Mouse (Mus musculus): Measurements from ENCODE around the gene Ssxb1. TPM values are rescaled to one million over a fixed set of nuclear protein-coding genes. Genes with fewer than 3 reads are reported as not detected.
"Not testable (repeated sequence)": the region's sequence is repeated elsewhere in the genome, so short reads cannot be mapped to it uniquely, and the experiment has no call there.

The Ssxb1 gene
- total RNA-seq (2012; rRNA removed), result not detected in 2 replicates
- polyA plus RNA-seq (2012; ENCODE audit: insufficient read depth in 1 of 2, insufficient read length in 2 of 2, low read depth in 1 of 2, low replicate concordance in 2 of 2, missing spikeins in 1 of 2), result not detected

- H3K4me1 ChIP-seq (ENCODE audit: control insufficient read depth in 1 of 2, insufficient read depth in 2 of 2, low read length in 2 of 2); H3K4me3 ChIP-seq (ENCODE audit: control insufficient read depth in 1 of 2, insufficient read depth in 1 of 2, low read depth in 2 of 2, low read length in 2 of 2); H3K27ac ChIP-seq (ENCODE audit: control insufficient read depth, low read depth, low read length); H3K9me3 ChIP-seq (replicated peaks; ENCODE audit: insufficient read depth, low read length); DNase-seq (ENCODE audit: low read depth, low spot score); H3K27me3 ChIP-seq (ENCODE audit: control insufficient read depth in 1 of 2, insufficient read depth in 2 of 2, low read length in 2 of 2); H3K79me2 ChIP-seq (ENCODE audit: control insufficient read depth, insufficient read depth, low read length, poor library complexity); H3K36me3 ChIP-seq (ENCODE audit: control insufficient read depth in 1 of 2, insufficient read depth in 2 of 2, low read length in 2 of 2); H3K9ac ChIP-seq (ENCODE audit: control insufficient read depth, low read depth, low read length, poor library complexity, severe bottlenecking): not testable (repeated sequence)
Measured at GRCm38 (mm10) chrX:8413005-8413404, at the start of gene Ssxb1. Ssxb1 (plus strand) TSS chrX:8413305.

GRCm38 (mm10) chrX:8366678-8367077 is 46.4 kb upstream of the Ssxb1 start, which contains the start of gene Ssxb9:
Ssxb9 (plus strand) TSS chrX:8366978.
- H3K79me2 ChIP-seq (ENCODE audit: control insufficient read depth, insufficient read depth, low read length, poor library complexity), result not testable (repeated sequence)

GRCm38 (mm10) chrX:8461626-8462025 is 48.5 kb downstream of the Ssxb1 start, which contains the start of gene Ssxb2:
Ssxb2 (minus strand) TSS chrX:8461726.
- H3K79me2 ChIP-seq (ENCODE audit: control insufficient read depth, insufficient read depth, low read length, poor library complexity); H3K9ac ChIP-seq (ENCODE audit: control insufficient read depth, low read depth, low read length, poor library complexity, severe bottlenecking); H3K27me3 ChIP-seq (ENCODE audit: control insufficient read depth in 1 of 2, insufficient read depth in 2 of 2, low read length in 2 of 2); H3K27ac ChIP-seq (ENCODE audit: control insufficient read depth, low read depth, low read length); H3K4me1 ChIP-seq (ENCODE audit: control insufficient read depth in 1 of 2, insufficient read depth in 2 of 2, low read length in 2 of 2); DNase-seq (ENCODE audit: low read depth, low spot score); H3K36me3 ChIP-seq (ENCODE audit: control insufficient read depth in 1 of 2, insufficient read depth in 2 of 2, low read length in 2 of 2); H3K4me3 ChIP-seq (ENCODE audit: control insufficient read depth in 1 of 2, insufficient read depth in 1 of 2, low read depth in 2 of 2, low read length in 2 of 2); H3K9me3 ChIP-seq (replicated peaks; ENCODE audit: insufficient read depth, low read length): not testable (repeated sequence)

More at GRCm38 (mm10) chrX:8366678-8367077, 46.4 kb upstream of the Ssxb1 start, which contains the start of gene Ssxb9:
- not testable (repeated sequence) for H3K4me1 ChIP-seq (ENCODE audit: control insufficient read depth in 1 of 2, insufficient read depth in 2 of 2, low read length in 2 of 2); H3K27me3 ChIP-seq (ENCODE audit: control insufficient read depth in 1 of 2, insufficient read depth in 2 of 2, low read length in 2 of 2); H3K27ac ChIP-seq (ENCODE audit: control insufficient read depth, low read depth, low read length); H3K9ac ChIP-seq (ENCODE audit: control insufficient read depth, low read depth, low read length, poor library complexity, severe bottlenecking); DNase-seq (ENCODE audit: low read depth, low spot score); H3K36me3 ChIP-seq (ENCODE audit: control insufficient read depth in 1 of 2, insufficient read depth in 2 of 2, low read length in 2 of 2); H3K4me3 ChIP-seq (ENCODE audit: control insufficient read depth in 1 of 2, insufficient read depth in 1 of 2, low read depth in 2 of 2, low read length in 2 of 2); H3K9me3 ChIP-seq (replicated peaks; ENCODE audit: insufficient read depth, low read length)

Other genes starting within 250 kb of the Ssxb1 start
- gene Tbc1d25, start 237.1 kb upstream of the Ssxb1 start, total RNA-seq (2012; rRNA removed), result 8.0 and 10.1 TPM in 2 replicates
- gene Tbc1d25, start 237.1 kb upstream of the Ssxb1 start, polyA plus RNA-seq (2012; ENCODE audit: insufficient read depth in 1 of 2, insufficient read length in 2 of 2, low read depth in 1 of 2, low replicate concordance in 2 of 2, missing spikeins in 1 of 2), result 10 to 100 TPM in 1 of 2 experiments, not detected in 1; 23.4 TPM
- 99.4 and 103 TPM in 2 replicates for gene Ebp, start 219.8 kb upstream of the Ssxb1 start, total RNA-seq (2012; rRNA removed)
- gene Ebp, start 219.8 kb upstream of the Ssxb1 start, polyA plus RNA-seq (2012; ENCODE audit: insufficient read depth in 1 of 2, insufficient read length in 2 of 2, low read depth in 1 of 2, low replicate concordance in 2 of 2, missing spikeins in 1 of 2), result 100 to 1,000 TPM in 1 of 2 experiments, not detected in 1; 133 TPM
- 3.5 and 4.5 TPM in 2 replicates for gene Porcn, start 206.8 kb upstream of the Ssxb1 start, total RNA-seq (2012; rRNA removed)
- 10 to 100 TPM in 1 of 2 experiments, not detected in 1; 16.1 TPM for gene Porcn, start 206.8 kb upstream of the Ssxb1 start, polyA plus RNA-seq (2012; ENCODE audit: insufficient read depth in 1 of 2, insufficient read length in 2 of 2, low read depth in 1 of 2, low replicate concordance in 2 of 2, missing spikeins in 1 of 2)
- gene Ftsj1, start 160.9 kb upstream of the Ssxb1 start, total RNA-seq (2012; rRNA removed), result 47.2 and 51.8 TPM in 2 replicates
- gene Ftsj1, start 160.9 kb upstream of the Ssxb1 start, polyA plus RNA-seq (2012; ENCODE audit: insufficient read depth in 1 of 2, insufficient read length in 2 of 2, low read depth in 1 of 2, low replicate concordance in 2 of 2, missing spikeins in 1 of 2), result 100 to 1,000 TPM in 1 of 2 experiments, not detected in 1; 124 TPM
- 63.5 and 100 TPM in 2 replicates for gene Slc38a5, start 142.2 kb upstream of the Ssxb1 start, total RNA-seq (2012; rRNA removed)
- 100 to 1,000 TPM in 1 of 2 experiments, not detected in 1; 146 TPM for gene Slc38a5, start 142.2 kb upstream of the Ssxb1 start, polyA plus RNA-seq (2012; ENCODE audit: insufficient read depth in 1 of 2, insufficient read length in 2 of 2, low read depth in 1 of 2, low replicate concordance in 2 of 2, missing spikeins in 1 of 2)
- not detected in 2 replicates for gene Ssxb10, start 85.9 kb upstream of the Ssxb1 start, total RNA-seq (2012; rRNA removed)
- not detected for gene Ssxb10, start 85.9 kb upstream of the Ssxb1 start, polyA plus RNA-seq (2012; ENCODE audit: insufficient read depth in 1 of 2, insufficient read length in 2 of 2, low read depth in 1 of 2, low replicate concordance in 2 of 2, missing spikeins in 1 of 2)
- not detected in 2 replicates for gene Ssxb9, start 46.3 kb upstream of the Ssxb1 start, total RNA-seq (2012; rRNA removed)
- gene Ssxb9, start 46.3 kb upstream of the Ssxb1 start, polyA plus RNA-seq (2012; ENCODE audit: insufficient read depth in 1 of 2, insufficient read length in 2 of 2, low read depth in 1 of 2, low replicate concordance in 2 of 2, missing spikeins in 1 of 2), result not detected
- not detected in 2 replicates for gene Ssxb2, start 48.4 kb downstream of the Ssxb1 start, total RNA-seq (2012; rRNA removed)
- gene Ssxb2, start 48.4 kb downstream of the Ssxb1 start, polyA plus RNA-seq (2012; ENCODE audit: insufficient read depth in 1 of 2, insufficient read length in 2 of 2, low read depth in 1 of 2, low replicate concordance in 2 of 2, missing spikeins in 1 of 2), result not detected
- not detected in 2 replicates for gene Gm14459, start 111.6 kb downstream of the Ssxb1 start, total RNA-seq (2012; rRNA removed)
- not detected for gene Gm14459, start 111.6 kb downstream of the Ssxb1 start, polyA plus RNA-seq (2012; ENCODE audit: insufficient read depth in 1 of 2, insufficient read length in 2 of 2, low read depth in 1 of 2, low replicate concordance in 2 of 2, missing spikeins in 1 of 2)
- gene Ssxb6, start 134.9 kb downstream of the Ssxb1 start, total RNA-seq (2012; rRNA removed), result not detected in 2 replicates
- gene Ssxb6, start 134.9 kb downstream of the Ssxb1 start, polyA plus RNA-seq (2012; ENCODE audit: insufficient read depth in 1 of 2, insufficient read length in 2 of 2, low read depth in 1 of 2, low replicate concordance in 2 of 2, missing spikeins in 1 of 2), result not detected
- gene Ssxb3, start 178.5 kb downstream of the Ssxb1 start, total RNA-seq (2012; rRNA removed), result not detected in 2 replicates
- not detected for gene Ssxb3, start 178.5 kb downstream of the Ssxb1 start, polyA plus RNA-seq (2012; ENCODE audit: insufficient read depth in 1 of 2, insufficient read length in 2 of 2, low read depth in 1 of 2, low replicate concordance in 2 of 2, missing spikeins in 1 of 2)

All from MEL (cell line).